Mouse (Mus musculus): ENCODE results near the gene Prnd. TPM values are rescaled to one million over a fixed set of nuclear protein-coding genes. Genes with fewer than 3 reads are reported as not detected.

Gene Prnd
- total RNA-seq, 2 experiments from 2014 or later = 0.13 to 0.25 TPM

GRCm38 (mm10) chr2:131940506-131940905 is 10.2 kb upstream of the Prnd start:
- no peak for DNase-seq

GRCm38 (mm10) chr2:131941501-131941900 is 9.2 kb upstream of the Prnd start:
- no peak for DNase-seq

GRCm38 (mm10) chr2:131944370-131944769 is 6.3 kb upstream of the Prnd start:
- no peak for DNase-seq

- DNase-seq = no peak
These were observed 5.4 kb upstream of the Prnd start for GRCm38 (mm10) chr2:131945225-131945624.

GRCm38 (mm10) chr2:131945765-131946164 is 4.9 kb upstream of the Prnd start:
- no peak for DNase-seq

GRCm38 (mm10) chr2:131946351-131946750 is 4.3 kb upstream of the Prnd start:
- no peak for DNase-seq

- no peak for DNase-seq
These were observed 2.5 kb upstream of the Prnd start for GRCm38 (mm10) chr2:131948156-131948555.

GRCm38 (mm10) chr2:131948916-131949639 is 1.6 kb upstream of the Prnd start:
- DNase-seq = no peak

GRCm38 (mm10) chr2:131949767-131950597 is 679 bp upstream of the Prnd start:
- DNase-seq = no peak

GRCm38 (mm10) chr2:131952456-131952855 is 1.8 kb downstream of the Prnd start:
- no peak for DNase-seq

- DNase-seq = no peak
These were observed 2.4 kb downstream of the Prnd start for GRCm38 (mm10) chr2:131952961-131953538.

GRCm38 (mm10) chr2:131953711-131954110 is 3.0 kb downstream of the Prnd start:
- DNase-seq = no peak

- no peak for DNase-seq
These were observed 4.2 kb downstream of the Prnd start for GRCm38 (mm10) chr2:131954835-131955234.

- no peak for DNase-seq
These were observed 4.6 kb downstream of the Prnd start for GRCm38 (mm10) chr2:131955264-131955663.

GRCm38 (mm10) chr2:131956336-131957256 is 5.9 kb downstream of the Prnd start:
- DNase-seq = no peak

GRCm38 (mm10) chr2:131957731-131958222 is 7.1 kb downstream of the Prnd start:
- no peak for DNase-seq

- no peak for DNase-seq
These were observed 11.0 kb downstream of the Prnd start for GRCm38 (mm10) chr2:131961671-131962070.

GRCm38 (mm10) chr2:131970597-131970996 is 19.9 kb downstream of the Prnd start:
- DNase-seq = no peak

- DNase-seq = no peak
These were observed 20.4 kb downstream of the Prnd start for GRCm38 (mm10) chr2:131971098-131971497.

GRCm38 (mm10) chr2:131976663-131977062 is 26.0 kb downstream of the Prnd start:
- DNase-seq = no peak

- DNase-seq = no peak
These were observed 30.2 kb downstream of the Prnd start for GRCm38 (mm10) chr2:131980866-131981265.

All from layer of hippocampus, postnatal 36 days (tissue).